Mouse (Mus musculus): ENCODE measurements around the gene Irx1. TPM values are rescaled to one million over a fixed set of nuclear protein-coding genes. Genes with fewer than 3 reads are reported as not detected.

Irx1 gene
- total RNA-seq, 1 experiment from 2014 or later: not detected

DNA sequence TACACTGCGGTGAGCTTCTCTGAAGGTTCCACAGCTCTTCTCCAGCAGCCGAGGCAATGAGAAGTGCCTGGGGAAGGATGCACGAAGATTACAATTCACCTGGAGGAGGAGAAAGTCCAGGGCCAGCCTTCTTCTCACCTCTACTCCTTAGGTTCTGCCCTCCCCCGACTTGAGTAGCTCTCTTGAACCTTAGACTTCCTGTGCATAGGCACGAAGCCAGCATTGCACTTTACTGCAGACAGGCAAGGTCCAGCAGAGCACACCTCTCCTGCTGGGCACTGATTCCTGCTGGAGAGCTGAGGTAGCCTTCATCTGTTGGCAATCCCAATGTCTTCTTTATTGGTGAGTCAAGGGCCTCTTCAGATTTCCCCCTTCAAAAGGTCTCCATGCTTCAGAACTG lies 13.7 kb downstream of the Irx1 start:
- ATAC-seq (replicated peaks; ENCODE audit: low read depth, poor library complexity, severe bottlenecking): no peak

DNA sequence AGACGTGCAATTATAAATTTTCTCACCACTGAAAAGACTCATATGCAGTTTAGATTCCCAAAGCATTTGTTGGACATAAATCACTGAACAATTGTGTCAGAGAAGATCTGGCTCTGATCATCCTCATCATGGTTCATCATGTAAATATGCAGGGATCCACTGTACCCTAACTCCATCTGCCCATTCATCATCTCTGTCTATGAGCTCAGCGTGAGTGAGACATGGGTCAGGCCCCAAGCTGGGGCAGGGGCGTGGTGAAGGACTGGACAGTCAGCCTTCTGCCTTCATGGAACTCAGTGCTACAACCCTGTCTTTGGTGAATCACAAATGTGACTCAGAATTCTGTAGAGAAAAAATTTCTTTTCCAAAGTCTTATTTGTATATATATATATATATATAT lies 53.2 kb downstream of the Irx1 start:
- ATAC-seq (replicated peaks; ENCODE audit: low read depth, poor library complexity, severe bottlenecking): no peak

Data from common myeloid progenitor, adult 5-6 weeks (primary cell).